Mouse (Mus musculus) limb, embryonic 15.5 days (tissue): Measurements from ENCODE around the gene Lrit3. TPM values are rescaled to one million over a fixed set of nuclear protein-coding genes. Genes with fewer than 3 reads are reported as not detected.
"Not testable (repeated sequence)": the region's sequence is repeated elsewhere in the genome, so short reads cannot be mapped to it uniquely, and the experiment has no call there.

Source experiments
- ATAC-seq: fragments of 200-750 bp; cut with Nextera tagmentation; 2 replicates; pipeline ENCODE4 v1.8.0; 2017; ENCODE audit warnings: low read depth, moderate TSS enrichment; ENCODE audit not compliant: insufficient number of reproducible peaks, low FRiP score, low TSS enrichment
- H3K27ac ChIP-seq: fragments of 300-500 bp; sonication (generic); 2 replicates; pipeline ENCODE4 v1.5.1; 2015; ENCODE audit warnings: moderate library complexity, mild to moderate bottlenecking, inconsistent platforms
- H3K27me3 ChIP-seq: fragments of 300-500 bp; sonication (generic); 2 replicates; pipeline ENCODE4 v1.6.1; 2015; ENCODE audit warnings: inconsistent platforms
- H3K36me3 ChIP-seq: fragments of 300-500 bp; sonication (generic); 2 replicates; pipeline ENCODE4 v1.6.1; 2015; ENCODE audit warnings: inconsistent platforms
- H3K4me1 ChIP-seq: fragments of 300-500 bp; sonication (generic); 2 replicates; pipeline ENCODE4 v1.6.1; 2015; ENCODE audit warnings: inconsistent platforms
- H3K4me2 ChIP-seq: fragments of 300-500 bp; sonication (generic); 2 replicates; pipeline ENCODE4 v1.6.1; 2015; ENCODE audit warnings: mild to moderate bottlenecking, inconsistent platforms
- H3K4me3 ChIP-seq: fragments of 300-500 bp; sonication (generic); 2 replicates; pipeline ENCODE4 v1.5.1; 2015; ENCODE audit warnings: mild to moderate bottlenecking, inconsistent platforms
- H3K9ac ChIP-seq: fragments of 300-500 bp; sonication (generic); 2 replicates; pipeline ENCODE4 v1.6.1; 2015; ENCODE audit warnings: inconsistent platforms
- H3K9me3 ChIP-seq: fragments of 300-500 bp; sonication (generic); 2 replicates; pipeline ENCODE4 v1.6.1; 2016; ENCODE audit warnings: inconsistent platforms
- WGBS: fragments of 180-500 bp; shearing (Covaris S2); methylation state at CpG from one replicate; pipeline ENCODE4 v1.1.7; 2015; 5-methylcytosine and 5-hydroxymethylcytosine counted together
- polyA plus RNA-seq: library from polyadenylated mRNA; unstranded; fragments of >200 nt; fragmentation: Nextera tagmentation; extraction: Ambion mirVana; gene quantifications from 2 replicates; pipeline ENCODE4 v1.2.1, GENCODE M21; 2015

Gene Lrit3
- polyA plus RNA-seq, 1 experiment from 2014 or later, result not detected

GRCm38 (mm10) chr3:129766971-129767794 is 36.6 kb downstream of the Lrit3 start:
- no peak for ATAC-seq
- Histone ChIP-seq H3K4me2 (no peak overlapping the region), H3K4me3 (no peak overlapping the region), H3K9ac (no peak overlapping the region), H3K27ac (no peak overlapping the region), H3K36me3 (no peaks in the 10 kb centered on the region), H3K27me3 (no peaks in the 10 kb centered on the region), H3K4me1 (no peaks in the 10 kb centered on the region), H3K9me3 (no peaks in the 10 kb centered on the region)
- 80% methylated on average over 10 of the region's 10 CpGs for WGBS

GRCm38 (mm10) chr3:129766106-129766505 is 37.7 kb downstream of the Lrit3 start:
- 67% methylated on average over 4 of the region's 4 CpGs for WGBS

GRCm38 (mm10) chr3:129757599-129757998 is 46.2 kb downstream of the Lrit3 start:
- 97% methylated on average over 1 of the region's 1 CpGs for WGBS

More at GRCm38 (mm10) chr3:129766106-129766505, 37.7 kb downstream of the Lrit3 start:
- Histone ChIP-seq H3K4me2 (no peak overlapping the region), H3K4me1 (no peaks in the 10 kb centered on the region), H3K9ac (no peak overlapping the region), H3K27me3 (no peaks in the 10 kb centered on the region), H3K27ac (no peak overlapping the region), H3K36me3 (no peaks in the 10 kb centered on the region), H3K4me3 (no peak overlapping the region), H3K9me3 (no peaks in the 10 kb centered on the region)
- no peak for ATAC-seq

GRCm38 (mm10) chr3:129754650-129755604 is 48.9 kb downstream of the Lrit3 start, which contains the start of gene Egf:
Gene Egf, minus strand, starts transcription at chr3:129755316.
- peaks cover 9% of the 10 kb centered on the region; the same call in 1 of the 2 replicates for H3K4me1 ChIP-seq
- H3K4me3 ChIP-seq, result peak within 1 kb of the TSS; percentile 9; the same call in 1 of the 2 replicates
- no peak within 1 kb of the TSS for H3K9ac ChIP-seq
- 0 out of 2 replicates have a peak, but pooled peaks cover 12% of the 10 kb centered on the region for H3K27me3 ChIP-seq
- H3K36me3 ChIP-seq, result no peaks in the 10 kb centered on the region
- H3K9me3 ChIP-seq, result no peaks in the 10 kb centered on the region
- H3K4me2 ChIP-seq, result peak within 1 kb of the TSS; percentile 32
- no peak within 1 kb of the TSS for H3K27ac ChIP-seq
- 10% methylated on average over 20 of the region's 20 CpGs for WGBS
- no peak for ATAC-seq

More at GRCm38 (mm10) chr3:129757599-129757998, 46.2 kb downstream of the Lrit3 start:
- ATAC-seq, H3K4me1 ChIP-seq, H3K4me3 ChIP-seq, H3K36me3 ChIP-seq, H3K4me2 ChIP-seq, H3K27ac ChIP-seq, H3K9ac ChIP-seq, H3K9me3 ChIP-seq: not testable (repeated sequence)
- H3K27me3 ChIP-seq, result 0 out of 2 replicates have a peak, but pooled peaks cover 12% of the 10 kb centered on the region

- H3K36me3 ChIP-seq, result no peaks in the 10 kb centered on the region
- H3K4me3 ChIP-seq, result no peak overlapping the region
- no peaks in the 10 kb centered on the region for H3K9me3 ChIP-seq
- H3K9ac ChIP-seq, result no peak overlapping the region
- no peak overlapping the region for H3K4me2 ChIP-seq
- no peak overlapping the region for H3K27ac ChIP-seq
- no peaks in the 10 kb centered on the region for H3K27me3 ChIP-seq
- WGBS, result 58% methylated on average over 8 of the region's 8 CpGs
- H3K4me1 ChIP-seq, result no peaks in the 10 kb centered on the region
- no peak for ATAC-seq
These were observed 59.0 kb downstream of the Lrit3 start for GRCm38 (mm10) chr3:129744803-129745202.

DNA sequence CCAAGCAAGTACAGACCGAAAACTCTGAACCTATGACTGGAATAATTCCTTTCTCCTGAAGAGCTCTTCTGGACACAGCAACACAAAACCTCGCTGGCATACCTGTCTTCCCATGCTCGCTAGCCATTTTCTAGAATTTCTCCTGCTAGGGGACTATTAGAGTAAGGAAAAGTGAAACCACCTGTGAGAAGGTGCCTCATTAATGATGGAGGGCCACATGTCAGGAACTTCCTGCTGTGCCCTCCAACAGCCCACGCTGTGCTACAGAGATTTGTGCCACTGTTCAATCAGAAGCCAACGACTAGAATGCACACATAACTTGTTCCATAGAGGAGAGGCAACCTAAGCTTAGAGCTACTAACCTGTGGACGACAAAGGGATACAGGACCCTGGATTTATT is 61.0 kb downstream of the Lrit3 start:
- Histone ChIP-seq H3K4me3 (no peak overlapping the region), H3K9ac (no peak overlapping the region), H3K4me2 (no peak overlapping the region), H3K9me3 (no peaks in the 10 kb centered on the region), H3K27ac (no peak overlapping the region), H3K27me3 (no peaks in the 10 kb centered on the region), H3K4me1 (peaks cover 2% of the 10 kb centered on the region; the same call in 1 of the 2 replicates), H3K36me3 (no peaks in the 10 kb centered on the region)
- ATAC-seq, result no peak
- WGBS, result 42% methylated on average over 6 of the region's 6 CpGs

- Histone ChIP-seq H3K36me3 (no peaks in the 10 kb centered on the region), H3K4me3 (no peak overlapping the region), H3K4me1 (peaks cover 2% of the 10 kb centered on the region; the same call in 1 of the 2 replicates), H3K9ac (no peak overlapping the region), H3K9me3 (no peaks in the 10 kb centered on the region), H3K4me2 (no peak overlapping the region), H3K27me3 (no peaks in the 10 kb centered on the region), H3K27ac (no peak overlapping the region)
- ATAC-seq, result no peak
- WGBS, result 32% methylated on average over 16 of the region's 16 CpGs
These were observed 65.3 kb downstream of the Lrit3 start for GRCm38 (mm10) chr3:129738291-129739183.

Other genes starting within 250 kb of the Lrit3 start
- gene Egf, start 48.7 kb downstream of the Lrit3 start, polyA plus RNA-seq, result 1.9 and 2.2 TPM in 2 replicates
- gene Rrh, start 18.6 kb upstream of the Lrit3 start, polyA plus RNA-seq, result 0.27 TPM in 1 of 2 replicates, not detected in the other
- gene Gar1, start 27.4 kb upstream of the Lrit3 start, polyA plus RNA-seq, result 66.7 and 72.5 TPM in 2 replicates
- gene Cfi, start 31.9 kb upstream of the Lrit3 start, polyA plus RNA-seq, result 0.72 TPM in 1 of 2 replicates, not detected in the other
- 28.1 and 29.8 TPM in 2 replicates for gene Pla2g12a, start 74.6 kb upstream of the Lrit3 start, polyA plus RNA-seq
- 54.2 and 58.2 TPM in 2 replicates for gene Casp6, start 97.4 kb upstream of the Lrit3 start, polyA plus RNA-seq
- gene Mcub, start 166.2 kb upstream of the Lrit3 start, polyA plus RNA-seq, result 7.3 and 9.3 TPM in 2 replicates